Mouse (Mus musculus) hindbrain, embryonic 14.5 days (tissue): ENCODE data around the gene Calr. TPM values are rescaled to one million over a fixed set of nuclear protein-coding genes. Genes with fewer than 3 reads are reported as not detected.

Source experiments
- ATAC-seq: fragments of 200-750 bp; cut with Nextera tagmentation; 2 replicates; pipeline ENCODE4 v1.8.0; 2017; ENCODE audit warnings: moderate number of reproducible peaks, mild to moderate bottlenecking, moderate TSS enrichment, moderate library complexity; ENCODE audit not compliant: low FRiP score
- DNase-seq: peaks from one replicate; pipeline ENCODE4 v3.0.0-alpha.2; 2015; ENCODE audit warnings: low spot score
- H3K27ac ChIP-seq: fragments of 300-500 bp; sonication (generic); 2 replicates; pipeline ENCODE4 v1.5.1; 2014; ENCODE audit warnings: mild to moderate bottlenecking, moderate library complexity
- H3K27me3 ChIP-seq: fragments of 300-500 bp; sonication (generic); 2 replicates; pipeline ENCODE4 v1.6.1; 2014; ENCODE audit warnings: mild to moderate bottlenecking, low read length, mixed read lengths; ENCODE audit not compliant: control insufficient read depth, insufficient read depth
- H3K36me3 ChIP-seq: fragments of 300-500 bp; sonication (generic); replicated peaks from 2 replicates; pipeline ENCODE4 v1.6.1; 2014; ENCODE audit not compliant: control insufficient read depth, insufficient read depth
- H3K4me1 ChIP-seq: fragments of 300-500 bp; sonication (generic); replicated peaks from 2 replicates; pipeline ENCODE4 v1.6.1; 2014; ENCODE audit warnings: antibody characterized with exemption, low read length, mixed read lengths; ENCODE audit not compliant: control insufficient read depth, insufficient read depth
- H3K4me2 ChIP-seq: fragments of 300-500 bp; sonication (generic); replicated peaks from 2 replicates; pipeline ENCODE4 v1.6.1; 2014; ENCODE audit warnings: mild to moderate bottlenecking, moderate library complexity
- H3K4me3 ChIP-seq: fragments of 300-500 bp; sonication (generic); replicated peaks from 2 replicates; pipeline ENCODE4 v1.5.1; 2014; ENCODE audit warnings: mild to moderate bottlenecking, low read length
- H3K9ac ChIP-seq: fragments of 300-500 bp; sonication (generic); 2 replicates; pipeline ENCODE4 v1.6.1; 2014
- H3K9me3 ChIP-seq: fragments of 300-500 bp; sonication (generic); 2 replicates; pipeline ENCODE4 v1.6.1; 2016; ENCODE audit warnings: low read length; ENCODE audit not compliant: control insufficient read depth
- WGBS: fragments of 180-500 bp; shearing (Covaris S2); extraction: QIAGEN DNeasy Blood & Tissue Kit; methylation state at CpG from one replicate; pipeline ENCODE4 v1.1.7; 2014; 5-methylcytosine and 5-hydroxymethylcytosine counted together
- polyA plus RNA-seq: library from polyadenylated mRNA; unstranded; fragments of >200 nt; fragmentation: Nextera tagmentation; extraction: Ambion mirVana; gene quantifications from 2 replicates; pipeline ENCODE4 v1.2.1, GENCODE M21; 2014

Calr gene
- polyA plus RNA-seq, 1 experiment from 2014 or later: 574 TPM

DNA sequence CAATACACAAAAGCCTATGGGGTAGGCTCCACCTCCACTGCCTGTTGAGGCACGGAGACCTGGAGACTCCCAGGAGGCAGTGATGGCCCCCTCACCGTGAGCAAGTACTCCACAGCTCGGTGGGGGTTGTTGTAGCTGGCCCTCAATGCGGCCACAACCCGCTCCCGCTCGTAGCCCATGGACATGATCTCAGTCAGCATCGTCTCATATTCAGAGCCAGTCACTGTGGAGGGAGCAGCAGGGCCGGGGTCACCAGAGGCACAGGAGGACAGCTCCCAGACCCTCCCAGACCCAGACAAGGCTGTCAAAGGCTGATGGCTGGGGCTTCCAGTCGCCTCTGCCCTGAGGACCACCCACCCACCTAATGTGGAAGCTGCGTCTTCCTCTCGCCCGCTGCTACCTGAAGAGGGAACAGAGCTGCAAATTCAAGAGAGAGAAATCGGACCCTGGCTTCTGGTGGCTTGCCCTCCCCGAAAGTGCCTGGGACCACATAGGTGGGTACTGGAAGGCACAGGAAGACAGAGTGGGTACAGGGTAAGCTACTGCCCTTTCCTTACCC, 8.7 kb downstream of the Calr start:
- no peak overlapping the region for H3K4me2 ChIP-seq
- no peak overlapping the region for H3K4me3 ChIP-seq
- no peaks in the 10 kb centered on the region for H3K9me3 ChIP-seq
- WGBS: 83% methylated on average over 15 of the region's 15 CpGs
- no peak overlapping the region for H3K27ac ChIP-seq
- no peak for ATAC-seq
- no peaks in the 10 kb centered on the region for H3K27me3 ChIP-seq
- no peak for DNase-seq
- H3K9ac ChIP-seq: no peak overlapping the region
- peaks cover 16% of the 10 kb centered on the region for H3K4me1 ChIP-seq
- H3K36me3 ChIP-seq: peaks cover 76% of the 10 kb centered on the region

DNA sequence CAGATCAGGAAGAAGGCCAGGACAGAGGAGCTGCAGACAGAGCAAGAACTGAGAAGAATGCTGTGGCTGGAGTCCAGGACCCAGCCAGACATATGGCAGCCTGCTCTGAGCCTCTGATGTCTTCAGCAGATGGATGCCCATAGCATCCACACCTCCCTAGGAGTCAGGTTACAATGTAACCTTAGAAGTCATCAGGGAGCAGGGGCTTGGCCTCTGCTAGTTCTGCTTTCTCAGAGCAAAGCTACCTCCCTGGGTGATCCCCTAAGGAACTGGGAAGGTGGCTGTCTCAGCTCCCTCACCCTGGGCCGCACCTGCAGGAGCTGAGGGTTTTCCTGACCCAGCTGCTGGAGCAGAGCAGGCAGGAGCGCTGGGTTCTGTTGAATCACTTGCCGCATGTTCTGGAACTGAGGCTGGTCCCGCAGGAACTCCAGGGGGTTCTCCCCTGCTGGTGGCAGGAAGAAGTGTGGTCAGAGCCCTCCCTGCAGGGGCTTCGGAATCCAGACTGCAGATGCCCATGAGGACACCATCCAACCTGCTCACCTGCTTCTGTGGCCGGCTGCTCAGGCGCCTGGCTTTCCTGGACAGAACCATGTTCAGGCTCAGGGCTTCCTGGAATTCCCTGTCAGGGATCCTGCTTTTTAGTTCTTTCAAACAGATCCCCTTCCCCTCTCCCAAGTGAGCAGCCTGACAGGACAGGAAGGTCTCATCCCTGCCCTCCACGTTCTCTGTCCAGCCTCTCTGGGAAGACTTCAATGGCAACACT, 9.4 kb downstream of the Calr start:
- Histone ChIP-seq H3K4me1 (peaks cover 19% of the 10 kb centered on the region), H3K36me3 (peaks cover 69% of the 10 kb centered on the region), H3K4me3 (no peak overlapping the region), H3K27me3 (no peaks in the 10 kb centered on the region), H3K27ac (no peak overlapping the region), H3K9ac (no peak overlapping the region), H3K4me2 (no peak overlapping the region), H3K9me3 (no peaks in the 10 kb centered on the region)
- 72% methylated on average over 8 of the region's 8 CpGs for WGBS
- no peak for ATAC-seq
- DNase-seq: no peak

DNA sequence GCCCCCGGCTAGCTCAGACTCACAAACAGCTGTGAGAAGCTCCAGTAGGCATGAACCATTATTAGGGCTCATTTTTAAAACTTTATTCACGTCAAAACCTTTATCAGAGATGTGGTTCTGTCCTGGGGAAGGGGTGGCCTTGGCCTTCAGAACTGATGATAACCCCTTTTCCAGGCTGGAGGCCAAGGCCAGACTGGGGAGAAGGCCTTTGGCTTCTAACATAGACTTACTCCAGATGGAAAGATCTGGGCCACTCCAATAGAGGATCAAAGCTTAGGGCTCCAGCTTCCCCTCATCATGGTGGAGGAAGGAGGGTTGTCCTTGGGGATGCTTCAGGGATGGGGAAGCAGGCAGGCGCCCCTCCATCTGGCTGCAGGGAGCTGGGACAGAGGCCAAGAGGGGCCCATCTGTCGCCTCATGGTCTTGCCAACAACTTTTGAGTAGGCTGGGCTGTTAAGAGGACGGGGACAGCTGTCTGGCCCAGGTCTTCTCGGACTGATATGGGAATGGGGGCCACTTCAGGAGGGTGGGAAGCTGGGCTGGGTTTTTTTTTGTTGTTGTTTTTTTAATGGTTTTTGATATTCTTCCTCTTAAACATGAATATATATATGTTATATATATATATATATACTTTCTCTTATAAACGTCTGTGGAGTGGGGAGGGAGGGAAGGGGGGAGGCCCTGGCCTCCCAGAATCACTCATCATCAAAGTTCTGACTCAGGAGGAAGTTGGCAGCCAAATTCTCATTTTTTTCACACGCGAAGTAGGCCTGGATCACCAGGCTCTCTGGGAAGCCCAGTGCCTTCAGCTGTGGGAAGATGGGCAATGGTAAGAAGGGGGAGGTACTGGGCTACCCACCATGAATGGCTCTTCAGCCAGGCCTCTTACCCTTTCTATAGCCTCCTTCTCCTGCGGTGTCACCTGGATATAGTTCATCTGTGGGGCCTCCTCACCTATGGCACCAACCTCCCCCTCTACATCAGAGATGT, 11.6 kb downstream of the Calr start:
- Histone ChIP-seq H3K27ac (peak overlapping the region; percentile 76), H3K36me3 (peaks cover 56% of the 10 kb centered on the region)

DNA sequence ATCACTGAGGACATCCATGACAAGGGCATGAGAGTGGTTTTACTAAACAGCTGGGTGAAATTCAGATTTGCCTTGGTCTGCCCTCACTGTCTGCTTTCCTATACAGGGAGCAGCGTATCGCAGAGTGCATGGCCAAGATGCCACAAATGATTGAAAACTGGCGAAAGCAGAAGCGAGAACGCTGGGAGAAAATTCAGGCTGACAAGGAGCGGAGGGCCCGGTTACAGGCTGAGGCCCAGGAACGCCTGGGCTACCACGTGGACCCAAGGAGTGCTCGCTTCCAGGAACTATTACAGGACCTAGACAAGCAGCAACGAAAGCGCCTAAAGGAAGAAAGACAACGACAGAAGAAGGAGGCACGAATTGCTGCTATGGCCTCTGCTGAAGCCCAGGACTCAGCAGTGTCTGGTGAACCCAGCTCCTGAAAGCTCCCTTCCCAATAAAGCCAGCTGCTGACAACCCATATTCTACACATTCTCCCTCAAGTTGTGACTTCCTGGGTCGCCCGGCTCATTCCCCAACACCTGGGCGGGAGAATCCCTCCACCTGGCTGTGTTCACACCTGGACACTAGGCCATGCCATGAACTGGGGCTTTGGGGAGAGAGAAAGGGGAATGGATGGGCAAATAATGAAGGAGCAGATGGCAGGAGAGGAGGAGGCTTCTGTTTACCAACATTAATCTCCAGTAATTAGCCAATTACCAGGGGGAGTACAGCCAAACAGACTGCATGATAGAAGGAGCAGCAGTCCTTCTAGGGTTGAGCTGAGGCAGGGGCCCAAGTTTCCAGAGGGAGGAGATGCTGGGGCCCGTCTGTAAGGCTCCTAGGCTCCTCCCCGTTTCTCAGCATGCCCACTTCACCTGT, 12.5 kb downstream of the Calr start:
- 0 out of 2 replicates have a peak, but pooled peaks have one; percentile 39 for ATAC-seq
- WGBS: 88% methylated on average over 19 of the region's 19 CpGs

More for the DNA sequence above, 11.6 kb downstream of the Calr start:
- DNase-seq (no peak), ATAC-seq (0 out of 2 replicates have a peak, but pooled peaks have one; percentile 18)
- Histone ChIP-seq H3K4me1 (peaks cover 19% of the 10 kb centered on the region), H3K4me3 (no peak overlapping the region), H3K9ac (no peak overlapping the region), H3K27me3 (no peaks in the 10 kb centered on the region), H3K4me2 (no peak overlapping the region), H3K9me3 (no peaks in the 10 kb centered on the region)
- 62% methylated on average over 10 of the region's 10 CpGs for WGBS

DNA sequence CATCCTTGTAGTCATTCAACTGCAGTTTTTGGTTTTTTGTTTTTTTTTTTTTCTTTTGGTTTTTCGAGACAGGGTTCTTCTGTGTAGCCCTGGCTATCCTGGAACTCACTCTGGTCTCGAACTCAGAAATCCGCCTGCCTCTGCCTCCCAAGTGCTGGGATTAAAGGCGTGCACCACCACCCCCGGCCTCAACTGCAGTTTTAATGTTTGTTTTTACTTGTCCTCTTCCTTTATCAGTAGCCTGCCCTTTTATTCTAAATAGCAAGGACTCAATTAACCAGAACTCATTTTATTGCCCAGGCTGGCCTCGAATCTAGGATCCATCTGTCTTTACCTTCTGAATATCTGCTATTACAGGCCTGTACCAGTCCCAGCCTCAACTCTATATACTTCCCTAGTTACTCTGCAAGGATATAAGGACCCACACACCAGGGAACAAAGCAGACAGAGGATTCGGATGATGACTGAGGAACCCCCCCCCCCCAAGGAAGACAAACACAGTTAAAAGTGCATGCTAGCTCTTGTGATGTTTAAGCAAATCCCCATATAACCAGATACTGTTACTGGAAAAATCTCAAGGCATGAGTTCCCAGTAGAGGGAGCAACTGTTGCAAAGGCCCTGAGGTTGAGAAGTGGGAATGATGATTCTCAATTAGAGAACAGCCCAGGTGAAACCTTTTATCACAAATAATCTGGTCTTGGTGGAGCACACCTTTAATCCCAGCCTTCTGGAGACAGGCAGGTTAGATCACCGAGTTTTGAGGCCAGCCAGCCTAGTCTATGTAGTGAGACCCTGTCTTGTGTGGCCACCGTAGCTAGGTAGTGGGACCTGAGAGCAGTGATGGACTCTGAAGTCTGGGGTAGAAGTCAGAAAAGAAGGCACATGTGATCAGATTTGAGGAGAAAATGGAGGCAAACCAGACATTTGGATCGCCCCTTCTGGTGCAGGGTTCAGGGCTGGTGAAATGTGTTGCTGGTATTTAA, 13.7 kb downstream of the Calr start:
- Histone ChIP-seq H3K27ac (peak overlapping the region; percentile 96), H3K4me3 (peak overlapping the region; percentile 85), H3K4me2 (peak overlapping the region; percentile 59), H3K9me3 (no peaks in the 10 kb centered on the region), H3K36me3 (peaks cover 44% of the 10 kb centered on the region), H3K27me3 (no peaks in the 10 kb centered on the region), H3K4me1 (peaks cover 11% of the 10 kb centered on the region), H3K9ac (peak overlapping the region; percentile 91)
- DNase-seq (no peak), ATAC-seq (no peak)
- WGBS: 70% methylated on average over 10 of the region's 10 CpGs

More for the DNA sequence above, 12.5 kb downstream of the Calr start:
- H3K9ac ChIP-seq: no peak overlapping the region
- peaks cover 12% of the 10 kb centered on the region for H3K4me1 ChIP-seq
- no peak overlapping the region for H3K4me2 ChIP-seq
- no peak for DNase-seq
- H3K9me3 ChIP-seq: no peaks in the 10 kb centered on the region
- no peak overlapping the region for H3K4me3 ChIP-seq
- peak overlapping the region; percentile 76 for H3K27ac ChIP-seq
- no peaks in the 10 kb centered on the region for H3K27me3 ChIP-seq
- H3K36me3 ChIP-seq: peaks cover 56% of the 10 kb centered on the region

DNA sequence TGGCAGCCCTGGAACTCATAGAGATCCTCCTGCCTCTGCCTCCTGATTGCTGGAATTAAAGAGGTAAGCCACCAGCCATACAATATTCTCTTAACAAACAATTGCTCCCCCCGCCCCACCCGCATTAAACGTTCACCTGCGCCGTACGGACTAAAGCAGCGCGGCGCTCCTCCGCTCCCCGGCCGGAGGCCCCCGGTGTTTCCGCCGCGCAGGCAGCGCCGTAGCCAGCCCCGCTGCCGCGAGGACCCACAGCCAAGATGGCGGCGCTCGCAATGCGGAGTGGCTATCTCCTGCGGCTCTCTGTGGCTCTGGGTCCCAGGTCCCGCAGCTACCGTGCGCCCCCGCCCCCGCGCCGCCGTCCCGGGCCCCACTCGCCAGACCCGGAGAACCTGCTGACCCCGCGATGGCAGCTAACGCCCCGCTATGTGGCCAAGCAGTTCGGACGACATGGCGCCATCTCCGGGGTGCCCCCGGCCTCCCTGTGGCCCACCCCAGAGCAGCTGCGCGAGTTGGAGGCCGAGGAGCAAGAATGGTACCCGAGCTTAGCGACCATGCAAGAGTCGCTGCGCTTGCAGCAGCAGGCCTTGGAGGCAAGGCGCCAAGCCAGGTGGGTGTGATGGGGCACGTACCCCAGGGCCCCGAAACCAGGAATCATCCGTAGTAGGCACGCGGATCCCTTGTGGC, 14.6 kb downstream of the Calr start:
- peak; percentile 77 for ATAC-seq
- peaks cover 35% of the 10 kb centered on the region for H3K36me3 ChIP-seq

DNA sequence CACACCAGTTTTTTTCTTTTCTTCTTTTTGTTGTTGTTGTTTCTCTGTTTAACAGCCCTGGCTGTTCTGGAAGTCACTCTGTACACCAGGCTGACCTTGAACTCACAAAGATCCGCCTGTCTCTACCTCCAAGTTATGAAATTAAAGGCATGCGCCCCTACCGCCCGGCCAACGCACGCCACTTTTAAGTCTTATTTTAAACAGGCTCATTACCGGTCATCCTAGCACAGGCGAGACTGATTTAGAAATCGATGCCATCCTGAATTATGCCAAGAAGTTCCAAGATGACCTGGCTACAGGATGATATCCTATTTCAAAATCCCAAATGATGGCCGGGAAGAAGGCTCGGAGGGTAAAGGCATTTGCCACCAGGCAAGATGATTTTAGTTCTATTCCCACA, 15.2 kb downstream of the Calr start, which contains the start of gene Gadd45gip1:
Gene Gadd45gip1, plus strand, starts transcription at position 33 of the 400 bp plus-strand sequence.
- DNase-seq: no peak
- 82% methylated on average over 11 of the region's 11 CpGs for WGBS

More for the DNA sequence above, 14.6 kb downstream of the Calr start:
- H3K4me1 ChIP-seq: peaks cover 11% of the 10 kb centered on the region
- H3K27me3 ChIP-seq: no peaks in the 10 kb centered on the region
- H3K27ac ChIP-seq: peak overlapping the region; percentile 96
- H3K9me3 ChIP-seq: no peaks in the 10 kb centered on the region
- WGBS: 1% methylated on average over 57 of the region's 59 CpGs
- peak overlapping the region; percentile 91 for H3K9ac ChIP-seq
- H3K4me3 ChIP-seq: peak overlapping the region; percentile 85
- peak; percentile 87 for DNase-seq
- H3K4me2 ChIP-seq: peak overlapping the region; percentile 59

More for the DNA sequence above, 15.2 kb downstream of the Calr start, which contains the start of gene Gadd45gip1:
- no peaks in the 10 kb centered on the region for H3K27me3 ChIP-seq
- H3K36me3 ChIP-seq: peaks cover 28% of the 10 kb centered on the region
- H3K4me1 ChIP-seq: peaks cover 11% of the 10 kb centered on the region
- peak within 1 kb of the TSS; percentile 96 for H3K27ac ChIP-seq
- peak within 1 kb of the TSS; percentile 85 for H3K4me3 ChIP-seq
- H3K9me3 ChIP-seq: no peaks in the 10 kb centered on the region
- ATAC-seq: no peak
- H3K9ac ChIP-seq: peak within 1 kb of the TSS; percentile 91
- H3K4me2 ChIP-seq: peak within 1 kb of the TSS; percentile 59
